ENCODE assay signal across 13 mouse cellular contexts in genomic region chr12:52879324-52879723, GRCm38 (mm10).
DNase-seq lines count a peak whose midpoint lies in the region; ATAC-seq and TF ChIP-seq lines count a peak whose summit lies in the region.
"Had no signal": no experiment of that assay in that cellular context is flagged by ENCODE, and none has a peak within 500 bp of the region (broad histone marks: within the 10 kb centered on the region; RNA-seq: fewer than 3 reads in every experiment).

No protein-coding gene starts in this region.

- ATAC-seq in frontal cortex, adult (ENCODE audit: low TSS enrichment), result peak; percentile 31; the same call in 1 of the 2 replicates
- peak; percentile 87 for ATAC-seq in lung, embryonic 14.5 days (ENCODE audit: insufficient read depth)
- ATAC-seq in forebrain, embryonic 16.5 days, result no peak
- ATAC-seq: hindbrain, embryonic 16.5 days; midbrain, embryonic 15.5 days had no signal

- H3K36me3 ChIP-seq in lung, embryonic 14.5 days (ENCODE audit: insufficient read depth), result no peaks in the 10 kb centered on the region
- no peaks in the 10 kb centered on the region for H3K36me3 ChIP-seq in forebrain, embryonic 16.5 days (ENCODE audit: control insufficient read depth, insufficient read depth)
- H3K36me3 ChIP-seq: midbrain, embryonic 15.5 days had no signal

- no peak for DNase-seq in frontal cortex, postnatal 36 days (ENCODE audit: low spot score in 2 of 2)
- DNase-seq in urinary bladder, postnatal 14 days (ENCODE audit: low spot score), result peak; percentile 27
- no peak for DNase-seq in urinary bladder, adult 2 months (ENCODE audit: low spot score)
- peak; percentile 72 for DNase-seq in lung, embryonic 14.5 days
- DNase-seq in c-Kit-positive CD71-positive TER-119-positive erythroid progenitor cells, embryonic 14.5 days (ENCODE audit: low spot score), result no peak
- DNase-seq in retina, postnatal 1 day, result no peak
- DNase-seq: cerebellum, postnatal 14 days; layer of hippocampus, adult 9-11 months had no signal

- H3K4me1 ChIP-seq in lung, embryonic 14.5 days (ENCODE audit: insufficient read depth), result 0 out of 2 replicates have a peak, but pooled peaks cover 3% of the 10 kb centered on the region
- H3K4me1 ChIP-seq in forebrain, embryonic 16.5 days (replicated peaks; ENCODE audit: control insufficient read depth, insufficient read depth, low read length), result no peaks in the 10 kb centered on the region; the same call in 1 of the 2 replicates
- H3K4me1 ChIP-seq: midbrain, embryonic 15.5 days had no signal

- no peak overlapping the region for H3K4me3 ChIP-seq in lung, embryonic 14.5 days (ENCODE audit: low read depth, low read length)
- H3K4me3 ChIP-seq in forebrain, embryonic 16.5 days (replicated peaks; ENCODE audit: low read length), result no peak overlapping the region
- H3K4me3 ChIP-seq: midbrain, embryonic 15.5 days had no signal

- no peak overlapping the region for H3K9ac ChIP-seq in lung, embryonic 14.5 days
- no peak overlapping the region for H3K9ac ChIP-seq in forebrain, embryonic 16.5 days (replicated peaks; ENCODE audit: low read depth, low read length)
- H3K9ac ChIP-seq: midbrain, embryonic 15.5 days had no signal

- no peaks in the 10 kb centered on the region for H3K27me3 ChIP-seq in lung, embryonic 14.5 days (ENCODE audit: insufficient read depth, low read length)
- H3K27me3 ChIP-seq in forebrain, embryonic 16.5 days (replicated peaks; ENCODE audit: control insufficient read depth, insufficient read depth, low read length), result no peaks in the 10 kb centered on the region
- H3K27me3 ChIP-seq: midbrain, embryonic 15.5 days had no signal

- no peak for TF ChIP-seq CTCF in lung, embryonic 14.5 days (IDR thresholded peaks at IDR 0.05; ENCODE audit: low read depth)

- no peaks in the 10 kb centered on the region for H3K9me3 ChIP-seq in lung, embryonic 14.5 days (ENCODE audit: low read depth, low read length)
- no peaks in the 10 kb centered on the region for H3K9me3 ChIP-seq in forebrain, embryonic 16.5 days (ENCODE audit: control insufficient read depth, low read length)
- H3K9me3 ChIP-seq: midbrain, embryonic 15.5 days had no signal

- 41% methylated on average over 8 of the region's 8 CpGs for WGBS in lung, embryonic 14.5 days
- 70% methylated on average over 8 of the region's 8 CpGs for WGBS in forebrain, embryonic 16.5 days

- H3K27ac ChIP-seq in lung, embryonic 14.5 days (ENCODE audit: low read depth), result no peak overlapping the region
- H3K27ac ChIP-seq in forebrain, embryonic 16.5 days (ENCODE audit: low read length), result no peak overlapping the region
- H3K27ac ChIP-seq: midbrain, embryonic 15.5 days had no signal

- no peak overlapping the region for H3K4me2 ChIP-seq in lung, embryonic 14.5 days
- no peak overlapping the region for H3K4me2 ChIP-seq in forebrain, embryonic 16.5 days (ENCODE audit: low read length)
- H3K4me2 ChIP-seq: liver, embryonic 11.5 days; midbrain, embryonic 15.5 days had no signal

Comparison
In these comparisons a context has a peak if more than half of its experiments do, and no peak if none do; other contexts are left out.
1. DNase-seq: peak in urinary bladder, postnatal 14 days (single experiment) and lung, embryonic 14.5 days (single experiment); none in frontal cortex, postnatal 36 days (0 of 2), urinary bladder, adult 2 months (single experiment), c-Kit-positive CD71-positive TER-119-positive erythroid progenitor cells, embryonic 14.5 days (single experiment) and retina, postnatal 1 day (single experiment).